Mouse (Mus musculus): ENCODE results near the gene Dnase1l3.

Dnase1l3 gene

DNA sequence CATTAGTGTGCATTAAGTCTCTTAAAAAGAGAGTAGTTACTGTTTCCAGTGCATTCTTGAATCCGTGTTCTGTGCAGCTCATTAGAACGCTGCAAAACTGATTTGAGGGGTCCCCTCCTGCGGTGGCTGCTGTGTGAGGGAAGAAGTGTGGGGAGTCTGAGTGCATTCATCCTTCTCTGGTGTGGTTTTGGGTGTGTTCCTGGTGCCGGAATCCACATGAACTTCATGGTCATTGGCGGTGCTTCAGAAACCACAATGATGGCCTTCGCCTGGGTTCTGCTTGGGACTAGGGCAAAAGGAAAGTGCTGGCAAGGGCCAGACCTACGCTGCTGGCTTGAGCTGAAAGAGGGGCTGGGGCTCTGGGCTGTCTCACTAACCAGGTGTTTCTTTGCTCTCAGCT is 60.2 kb downstream of the Dnase1l3 start:
- no peak for DNase-seq (ENCODE audit: low spot score)

DNA sequence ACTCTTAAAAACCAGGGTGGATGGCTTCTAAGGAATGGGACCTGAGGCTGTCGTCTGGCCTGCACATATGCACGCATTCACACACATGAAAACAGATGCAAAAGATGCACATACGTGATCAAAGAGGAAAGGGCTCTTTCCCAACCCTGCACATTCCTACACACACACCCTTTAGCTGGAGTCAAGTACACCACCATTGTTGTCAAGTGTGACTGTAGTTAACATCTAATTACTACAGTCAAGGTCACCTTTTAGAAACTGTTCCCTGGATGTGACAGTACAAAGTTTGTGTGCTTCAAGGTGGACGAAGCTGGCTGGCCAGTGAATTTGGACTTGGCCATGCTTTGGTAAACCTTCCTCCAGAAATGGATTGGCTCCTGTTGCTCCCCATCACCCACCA is 62.2 kb downstream of the Dnase1l3 start:
- no peak for DNase-seq (ENCODE audit: low spot score)

- no peak for DNase-seq (ENCODE audit: low spot score)
Measured at GRCm38 (mm10) chr14:7929029-7929428, 65.3 kb downstream of the Dnase1l3 start.

DNA sequence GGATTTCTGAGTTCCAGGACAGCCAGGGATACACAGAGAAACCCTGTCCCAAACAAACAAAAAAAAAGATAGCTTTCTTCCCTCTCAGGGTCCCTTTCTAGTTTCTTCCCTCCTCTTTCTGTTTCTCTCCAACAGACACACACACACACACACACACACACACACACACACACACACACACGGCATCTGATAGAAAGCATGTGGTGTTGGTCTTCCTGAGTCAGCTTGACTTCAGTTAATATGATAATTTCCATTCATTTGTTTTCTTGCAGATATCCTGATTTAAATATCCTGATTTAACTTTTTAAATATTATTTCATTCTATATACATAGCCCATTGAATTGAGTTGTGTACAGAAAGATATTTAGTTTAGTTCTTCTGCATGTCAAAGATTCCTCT is 66.0 kb downstream of the Dnase1l3 start:
- no peak for DNase-seq (ENCODE audit: low spot score)

- no peak for DNase-seq (ENCODE audit: low spot score)
Measured at GRCm38 (mm10) chr14:7923635-7924034, 70.7 kb downstream of the Dnase1l3 start.

DNA sequence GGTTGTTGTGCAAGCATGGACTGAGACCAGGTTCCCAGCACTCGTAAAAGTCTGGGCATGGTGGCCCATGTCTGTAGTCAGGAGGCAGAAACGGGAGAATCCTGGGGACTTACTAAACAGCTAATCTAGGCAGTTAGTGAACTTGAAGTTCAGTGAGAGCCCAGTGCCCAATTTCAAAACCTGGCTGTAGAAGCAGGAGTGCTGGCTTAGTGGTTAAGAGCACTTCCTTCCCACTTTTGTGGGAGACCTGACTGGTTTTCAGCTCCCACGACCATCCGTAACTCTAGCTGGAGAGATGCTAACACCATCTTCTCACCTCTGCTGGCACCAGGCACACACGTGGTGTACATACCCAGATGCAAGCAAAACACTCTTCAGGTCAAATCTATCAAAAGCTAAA is 72.9 kb downstream of the Dnase1l3 start:
- DNase-seq (ENCODE audit: low spot score): no peak

DNA sequence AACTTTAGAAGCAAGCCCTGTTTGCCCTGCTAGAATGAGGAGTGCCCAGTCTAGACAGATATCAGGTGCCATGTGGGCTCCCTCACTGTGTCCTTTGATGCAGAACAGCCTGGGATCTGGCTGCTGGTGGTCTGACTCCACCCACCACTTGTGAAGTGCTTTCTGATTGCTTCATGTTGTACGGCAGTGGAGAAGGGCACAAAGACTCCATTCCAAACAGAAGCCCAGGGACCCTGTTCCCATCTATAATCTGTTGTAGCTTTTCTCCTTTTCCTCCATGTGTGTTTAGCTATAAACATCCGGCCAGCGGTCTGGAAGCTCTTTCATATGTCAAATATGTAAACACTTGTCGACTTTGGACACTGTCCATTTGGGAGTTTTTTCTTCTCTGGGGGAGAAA is 74.5 kb downstream of the Dnase1l3 start:
- no peak for DNase-seq (ENCODE audit: low spot score)

GRCm38 (mm10) chr14:7919309-7919708 is 75.1 kb downstream of the Dnase1l3 start:
- no peak for DNase-seq (ENCODE audit: low spot score)

DNA sequence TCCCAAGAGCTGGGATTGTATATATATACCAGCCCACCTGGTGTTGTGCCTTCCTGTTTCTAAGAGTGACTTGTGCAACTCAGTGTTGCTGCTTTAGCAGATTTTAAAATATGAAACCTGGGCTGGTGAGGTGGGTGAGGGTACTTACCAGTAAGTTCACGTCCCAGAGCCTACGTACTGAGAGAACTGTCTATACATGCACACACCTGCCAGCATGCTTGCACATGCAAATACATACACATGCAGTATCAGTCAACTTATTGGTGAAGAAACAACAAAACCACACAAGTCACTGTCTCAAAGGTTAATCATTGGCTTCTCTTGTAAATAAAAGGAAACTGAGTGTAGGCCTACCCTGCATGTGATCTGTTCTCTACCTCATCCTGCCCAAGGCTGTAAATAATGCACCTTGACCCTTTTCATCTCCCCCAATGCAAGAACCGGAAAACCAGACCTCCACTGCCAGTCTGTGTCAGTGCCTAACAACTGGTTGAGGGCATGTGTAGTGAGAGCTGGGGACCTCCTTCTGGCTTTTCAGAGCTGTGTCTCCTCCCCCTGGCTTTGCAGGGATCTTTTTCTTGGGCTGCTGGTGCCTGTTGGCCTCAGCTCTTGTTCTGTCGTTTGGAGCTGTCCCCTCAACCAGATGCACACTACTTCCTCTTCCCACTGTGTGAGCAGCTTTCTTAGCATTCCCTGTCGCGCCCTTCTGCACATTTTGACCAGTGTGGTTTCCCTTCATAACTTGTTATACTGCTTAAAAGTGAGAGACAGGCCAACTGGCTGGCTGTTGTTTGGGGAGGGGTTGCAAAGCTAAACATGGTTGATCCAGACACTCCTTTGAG is 76.0 kb downstream of the Dnase1l3 start:
- DNase-seq (ENCODE audit: low spot score): no peak

Data from embryo, embryonic 10 days (tissue).